Mouse (Mus musculus) gastrocnemius, adult 8-10 months (tissue): Measurements from ENCODE around the gene Ttc7. TPM values are rescaled to one million over a fixed set of nuclear protein-coding genes. Genes with fewer than 3 reads are reported as not detected.

Experiments
- DNase-seq, 2 experiments: peaks; one replicate each; pipeline ENCODE4 v3.0.0; 2022; ENCODE audit warnings: low spot score in 2 of 2
- total RNA-seq, 4 experiments: library from RNA; stranded (reverse); gene quantifications; 2 replicates each; pipeline ENCODE4 v1.2.4; 2022

The Ttc7 gene
- total RNA-seq, 4 experiments from 2014 or later = 8.2 to 9.4 (median 9.1) TPM

GRCm38 (mm10) chr17:87334162-87334561 lies 51.5 kb downstream of the Ttc7 start:
- no peak for DNase-seq

DNA sequence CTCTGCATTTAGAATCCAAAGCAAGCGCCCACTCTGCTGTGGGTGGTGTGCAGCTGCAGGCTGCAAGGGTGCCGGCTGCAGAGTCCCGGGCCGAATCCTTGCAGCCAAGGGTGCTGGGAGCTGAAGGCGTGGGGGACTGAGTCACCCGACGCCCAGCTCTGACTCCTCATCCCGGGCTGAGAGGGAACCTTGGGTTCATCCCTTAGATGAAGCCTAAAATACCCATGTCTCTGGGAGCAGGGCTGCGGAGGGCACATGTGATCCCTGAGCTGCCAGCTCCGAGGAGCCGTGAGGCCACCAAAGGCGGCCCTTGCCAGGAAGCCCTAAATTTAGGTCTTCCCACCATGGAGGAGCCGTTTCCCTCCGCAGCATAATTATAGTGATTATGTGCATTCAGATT lies 52.5 kb downstream of the Ttc7 start:
- peak in 1 of 2 experiments; percentile 60 for DNase-seq

DNA sequence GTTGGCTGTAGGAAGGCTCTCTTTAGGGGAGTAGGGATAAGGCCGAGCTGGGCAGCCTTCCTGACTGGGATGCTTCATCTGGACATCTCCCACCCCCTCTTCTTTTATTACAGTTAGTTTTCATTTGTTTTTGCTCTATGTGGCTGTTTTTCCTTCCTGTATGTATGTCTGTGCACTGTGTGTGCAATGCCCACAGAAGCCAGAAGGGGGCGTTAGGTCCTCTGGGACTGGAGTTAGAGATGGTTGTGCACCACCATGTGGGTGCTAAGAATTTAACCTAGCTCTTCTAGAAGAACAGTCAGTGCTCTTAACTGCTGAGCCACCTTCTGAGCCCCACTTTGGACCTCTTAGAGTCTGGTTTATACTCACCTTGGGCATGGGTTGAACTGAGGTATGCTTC lies 53.0 kb downstream of the Ttc7 start:
- DNase-seq = no peak

DNA sequence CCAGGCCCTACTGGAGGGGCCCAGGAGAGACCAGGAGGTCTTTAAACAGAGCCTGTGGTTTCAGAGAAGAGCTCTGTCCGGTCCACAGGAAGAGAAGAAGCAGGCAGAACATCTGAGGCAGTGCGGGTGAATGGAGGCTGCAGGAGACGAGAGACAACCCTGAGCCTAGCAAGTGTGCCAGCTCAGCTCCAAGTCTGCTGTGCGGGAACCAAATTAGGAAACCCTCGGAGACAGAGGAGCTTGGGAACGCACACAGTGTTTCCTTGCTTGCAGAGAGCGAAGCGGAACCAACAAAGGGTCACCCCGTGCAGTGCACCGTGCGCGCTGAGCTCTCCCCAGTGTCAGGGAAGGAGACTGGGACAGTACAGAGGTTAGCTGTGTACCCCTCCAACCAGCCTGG lies 54.2 kb downstream of the Ttc7 start:
- DNase-seq = no peak

DNA sequence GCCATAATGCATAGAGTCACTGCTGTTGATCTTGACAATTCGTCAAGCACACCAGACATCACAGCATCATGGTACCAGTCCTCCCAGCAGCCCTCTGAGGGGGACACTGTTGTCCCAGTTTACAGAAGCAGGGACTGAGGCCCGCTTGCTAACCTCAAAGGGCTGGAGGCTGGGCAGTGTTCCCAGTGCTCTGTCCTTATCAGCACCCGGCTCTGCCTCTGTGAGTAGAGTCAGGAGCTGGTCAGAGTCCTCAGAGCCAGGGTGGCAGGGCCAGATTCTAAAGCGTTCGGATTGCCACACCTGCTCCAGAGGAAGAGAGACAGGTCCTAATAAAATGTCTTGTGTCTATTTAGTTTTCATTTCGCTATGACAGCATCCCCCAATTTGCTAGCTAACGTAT lies 55.0 kb downstream of the Ttc7 start:
- no peak for DNase-seq

GRCm38 (mm10) chr17:87339122-87339521 lies 56.4 kb downstream of the Ttc7 start:
- no peak for DNase-seq

- peak in 1 of 2 experiments; percentile 70 for DNase-seq
Observed at GRCm38 (mm10) chr17:87343060-87343703, 60.5 kb downstream of the Ttc7 start.

- peak; percentile 56 to 59 for DNase-seq
Observed at GRCm38 (mm10) chr17:87344441-87345251, 62.0 kb downstream of the Ttc7 start.

DNA sequence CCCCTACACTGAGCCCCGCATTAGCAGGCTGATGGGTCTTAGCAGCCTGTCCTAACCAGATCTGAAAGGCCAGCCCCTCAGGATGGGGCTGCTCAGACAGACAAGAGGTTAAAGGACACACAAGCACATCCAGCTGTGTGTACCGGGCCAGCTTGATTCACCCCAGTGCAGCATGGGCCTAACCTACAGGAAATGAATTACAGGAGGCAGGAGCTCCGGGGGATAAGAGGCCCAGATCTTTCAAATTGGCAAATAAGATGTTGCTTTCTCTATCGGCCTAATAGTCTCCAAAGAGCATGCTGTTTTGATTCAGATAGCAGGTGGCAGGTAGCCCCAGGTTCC lies 62.5 kb downstream of the Ttc7 start:
- no peak for DNase-seq

DNA sequence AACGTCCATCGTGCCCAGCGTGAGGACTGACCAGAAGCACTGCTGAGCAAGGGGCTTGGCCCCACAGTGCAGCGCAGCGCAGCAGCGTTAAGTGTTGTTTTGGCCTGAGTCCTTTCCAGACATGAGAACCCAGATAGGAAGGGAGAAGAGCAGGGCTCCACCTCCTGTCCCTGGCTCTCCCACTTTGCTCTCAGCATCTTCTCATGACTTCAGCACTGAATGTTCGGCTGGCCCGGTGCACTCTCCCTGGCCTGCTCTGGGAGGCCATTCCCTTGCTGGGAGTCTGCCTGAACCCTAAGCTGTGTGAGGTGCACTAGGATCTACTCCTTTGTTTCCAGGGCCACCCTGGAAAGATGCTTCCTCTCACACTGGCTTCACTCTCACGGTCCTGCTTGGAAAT lies 65.7 kb downstream of the Ttc7 start:
- DNase-seq = no peak

GRCm38 (mm10) chr17:87349069-87349468 lies 66.4 kb downstream of the Ttc7 start:
- no peak for DNase-seq

- no peak for DNase-seq
Observed at GRCm38 (mm10) chr17:87349575-87349974, 66.9 kb downstream of the Ttc7 start.

- DNase-seq = peak; percentile 59 to 69
Observed at GRCm38 (mm10) chr17:87350471-87351240, 68.0 kb downstream of the Ttc7 start.

GRCm38 (mm10) chr17:87351241-87352105 lies 68.8 kb downstream of the Ttc7 start:
- peak; percentile 79 to 91 for DNase-seq

DNA sequence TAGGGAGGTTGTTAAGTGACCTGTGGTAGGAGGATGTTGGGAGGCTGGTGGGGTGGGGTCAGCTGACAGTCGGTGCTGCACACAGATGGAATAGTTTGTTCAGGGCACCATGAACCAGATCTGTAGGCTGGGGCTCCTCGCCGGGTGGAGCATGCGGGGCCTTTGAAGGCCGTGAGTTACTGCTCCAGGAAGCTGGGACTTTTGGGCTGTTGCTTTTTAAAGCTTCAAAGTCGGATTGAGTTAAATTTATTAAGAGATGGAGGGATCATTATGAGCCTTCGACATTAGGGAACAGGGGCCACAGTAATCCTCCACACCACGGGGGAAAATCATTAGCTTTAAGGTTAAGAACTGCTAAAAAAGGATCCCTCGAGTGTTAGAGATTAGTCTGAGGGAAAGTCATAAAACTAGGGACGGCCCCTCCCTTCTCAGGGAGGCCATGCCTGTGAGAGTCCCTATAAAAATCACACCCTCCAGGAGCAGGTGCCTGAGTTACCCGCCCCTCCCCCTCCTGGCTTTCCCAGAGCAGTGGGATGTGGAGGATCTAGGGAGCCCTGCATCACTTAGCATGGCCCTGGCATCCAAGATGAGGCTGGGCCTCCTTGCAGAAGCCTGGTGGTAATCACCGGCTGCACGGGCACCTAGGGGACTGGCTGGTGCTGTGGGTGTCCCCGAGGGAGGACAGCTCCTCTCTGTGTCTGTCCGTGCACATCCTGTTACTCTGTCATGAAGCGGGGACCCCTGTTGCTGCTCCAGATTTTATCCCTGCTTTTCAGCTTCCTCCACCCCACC lies 69.6 kb downstream of the Ttc7 start:
- peak in 1 of 2 experiments; percentile 64 for DNase-seq

GRCm38 (mm10) chr17:87352898-87353225 lies 70.2 kb downstream of the Ttc7 start:
- DNase-seq = no peak

GRCm38 (mm10) chr17:87353745-87354320 lies 71.1 kb downstream of the Ttc7 start:
- no peak for DNase-seq

DNA sequence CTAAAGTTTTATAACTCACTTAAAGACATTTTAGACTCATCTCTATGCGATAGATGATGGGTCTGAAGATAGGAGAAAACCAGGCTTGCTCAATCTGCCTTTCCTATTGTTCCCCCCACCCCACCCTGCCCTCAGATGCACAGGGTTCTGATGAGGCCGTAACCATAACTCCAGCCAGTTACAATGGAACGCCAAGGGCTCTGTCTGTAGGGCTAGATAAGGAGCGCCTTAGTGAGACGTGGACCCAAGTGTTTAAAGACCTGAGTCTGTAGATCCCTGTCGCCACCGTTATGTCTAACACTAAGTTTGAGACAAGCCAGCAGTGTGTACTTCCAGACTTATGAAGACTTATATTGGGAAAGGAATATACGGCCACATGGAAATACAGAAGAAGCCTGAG lies 72.8 kb downstream of the Ttc7 start:
- DNase-seq = no peak

GRCm38 (mm10) chr17:87356261-87356660 lies 73.6 kb downstream of the Ttc7 start:
- DNase-seq = no peak

DNA sequence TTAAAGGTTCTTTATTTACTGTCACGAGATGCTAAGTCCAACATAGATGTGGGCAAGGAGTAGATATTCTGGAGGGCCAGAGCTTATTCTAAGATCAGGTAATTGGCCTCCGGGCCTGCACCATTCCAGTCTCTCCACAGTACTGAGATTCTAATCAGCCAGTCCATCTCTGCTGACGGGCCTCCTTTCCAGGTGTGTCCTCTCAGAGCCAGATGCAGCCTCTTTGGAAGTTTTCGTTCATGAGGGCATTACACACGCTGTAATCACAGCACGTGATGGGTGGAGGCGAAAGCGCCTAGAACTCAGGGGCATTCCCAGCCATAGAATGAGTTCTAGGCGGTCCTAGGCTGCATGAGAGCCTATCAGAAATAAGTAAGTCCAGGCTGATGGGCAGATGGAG lies 74.8 kb downstream of the Ttc7 start:
- DNase-seq = no peak
